Mouse (Mus musculus): ENCODE measurements around the gene G430095P16Rik.

G430095P16Rik gene

DNA sequence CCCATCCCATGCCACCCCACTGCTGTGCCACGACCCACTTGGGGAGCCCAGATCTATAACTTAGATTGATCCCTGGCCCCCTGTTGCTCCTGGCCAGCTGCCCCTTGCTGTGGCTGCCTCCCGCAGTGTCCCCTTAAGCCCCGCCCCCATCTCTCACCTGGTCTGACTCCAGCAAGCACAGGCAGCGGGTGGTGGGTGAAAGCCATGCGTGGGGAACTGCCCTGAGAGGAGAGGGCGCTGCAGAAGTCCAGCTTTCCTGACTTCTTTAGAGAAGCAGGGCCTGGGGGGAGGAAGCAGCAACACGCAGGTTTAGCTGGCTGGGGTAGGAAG lies 729 bp downstream of the G430095P16Rik start:
- DNase-seq (ENCODE audit: low spot score), result no peak

GRCm38 (mm10) chr8:84724683-84725082 lies 1.9 kb downstream of the G430095P16Rik start:
- DNase-seq (ENCODE audit: low spot score), result no peak

DNA sequence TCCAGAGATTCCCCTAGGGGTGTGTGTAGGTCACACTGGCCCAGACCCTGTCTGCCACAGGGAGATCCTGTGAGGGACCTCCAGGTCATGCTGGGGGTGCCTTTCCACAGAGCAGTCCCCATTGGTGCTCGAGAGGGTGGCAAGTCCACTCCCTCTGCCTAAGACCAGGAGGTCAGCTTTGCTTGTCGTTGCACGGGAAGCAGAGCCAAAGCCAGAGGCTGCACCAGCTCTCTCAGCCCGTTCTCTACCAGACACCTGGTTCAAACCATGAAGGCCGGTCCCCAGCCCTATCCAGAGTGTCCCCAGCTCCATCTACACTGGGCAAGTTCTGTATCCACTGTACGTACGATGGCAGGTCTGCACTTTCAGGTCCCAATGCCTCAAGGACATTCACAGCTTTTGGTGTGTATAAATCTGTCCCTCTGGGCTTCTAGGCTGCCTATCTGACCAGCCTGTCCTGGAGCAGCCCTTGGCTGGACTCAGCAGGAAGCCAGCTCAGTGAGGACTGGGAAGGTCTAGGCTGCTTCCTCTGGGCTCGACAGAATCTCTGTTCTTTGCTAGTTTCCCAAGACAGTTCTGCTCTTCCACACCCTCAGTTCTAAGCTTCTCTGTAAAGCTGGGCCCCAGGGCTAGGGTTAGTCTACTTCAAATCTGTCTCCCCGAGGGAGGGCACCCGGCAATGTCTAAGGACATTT lies 2.6 kb downstream of the G430095P16Rik start:
- no peak for DNase-seq (ENCODE audit: low spot score)

DNA sequence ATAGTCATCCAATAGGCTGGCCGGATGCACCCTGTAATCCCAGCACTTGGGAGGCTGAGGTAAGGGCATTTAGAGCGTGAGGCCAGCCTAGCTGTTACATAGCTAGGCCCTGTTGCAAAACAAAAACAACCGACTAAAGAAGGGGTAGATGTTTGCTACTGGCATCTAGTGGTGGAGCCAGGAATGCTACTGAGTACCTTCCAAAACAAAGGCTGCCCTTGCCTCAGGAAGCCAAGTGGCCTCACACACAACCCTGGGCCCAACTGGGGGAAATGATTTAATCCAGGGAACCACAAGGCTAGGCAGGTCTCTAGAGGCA lies 3.1 kb downstream of the G430095P16Rik start:
- no peak for DNase-seq (ENCODE audit: low spot score)

GRCm38 (mm10) chr8:84728474-84728873 lies 5.7 kb downstream of the G430095P16Rik start:
- no peak for DNase-seq (ENCODE audit: low spot score)

DNA sequence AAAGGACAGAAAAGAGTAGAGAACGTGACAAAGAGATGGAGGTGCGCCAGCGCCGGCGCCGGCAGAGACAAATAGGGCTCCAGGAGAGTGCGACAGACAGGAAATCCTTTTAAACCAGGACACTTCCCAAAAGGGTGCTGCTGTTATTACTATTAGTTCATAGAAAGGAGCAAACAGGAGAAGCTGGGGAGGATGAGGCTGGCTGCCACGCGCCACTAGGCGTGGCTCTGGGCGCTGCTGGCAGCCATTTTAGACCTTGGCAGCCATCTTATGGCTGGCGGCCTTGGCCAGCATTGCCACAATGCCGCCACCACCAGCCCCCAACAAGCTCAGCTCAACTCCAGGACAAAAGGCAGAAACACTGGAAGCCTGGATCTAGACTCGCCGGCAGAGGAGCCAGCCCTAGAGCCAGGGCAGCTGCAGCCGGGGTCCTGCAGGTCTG lies 7.1 kb downstream of the G430095P16Rik start:
- DNase-seq (ENCODE audit: low spot score), result no peak

DNA sequence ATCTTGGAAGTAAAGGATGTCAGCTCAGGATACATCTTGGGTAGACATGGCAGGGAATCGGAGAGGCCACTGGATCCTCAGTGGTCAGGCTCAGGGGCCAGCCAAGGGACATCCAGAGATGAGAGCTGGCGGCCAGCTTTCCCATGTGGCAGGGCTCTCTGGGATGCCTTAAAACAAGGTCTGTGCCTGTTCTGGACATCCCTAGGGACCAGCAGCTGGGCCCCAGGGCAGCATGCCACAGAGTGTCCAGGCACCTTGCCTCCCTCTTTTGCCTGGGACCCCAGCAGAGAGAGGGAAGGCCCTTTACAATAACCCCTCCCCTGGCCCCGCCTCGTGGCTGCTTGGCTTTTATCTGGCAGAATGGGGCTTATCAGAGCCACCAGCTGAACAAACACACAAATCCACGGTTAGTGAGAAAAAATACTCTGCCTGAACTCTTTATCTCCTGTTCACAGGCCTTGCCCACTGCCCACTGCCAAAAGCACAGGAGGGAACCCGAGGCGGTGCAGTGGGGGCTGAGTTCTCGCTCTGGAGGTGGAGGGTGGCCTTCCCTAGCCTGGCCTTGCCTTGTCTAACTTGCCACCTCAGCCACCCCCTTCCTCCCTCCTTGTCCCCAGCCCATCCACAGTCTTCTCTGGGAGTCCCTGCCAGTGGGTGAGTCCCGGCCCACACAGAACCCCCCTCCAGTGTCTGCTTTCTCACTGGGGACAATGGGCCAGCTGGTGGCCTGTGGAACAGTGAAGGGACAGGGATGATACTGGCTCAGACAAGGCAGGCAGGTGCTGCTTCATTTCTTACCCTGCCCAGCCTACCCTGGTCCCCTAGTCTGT lies 7.9 kb downstream of the G430095P16Rik start:
- DNase-seq (ENCODE audit: low spot score), result no peak

GRCm38 (mm10) chr8:84731371-84732177 lies 8.8 kb downstream of the G430095P16Rik start:
- DNase-seq (ENCODE audit: low spot score), result no peak

DNA sequence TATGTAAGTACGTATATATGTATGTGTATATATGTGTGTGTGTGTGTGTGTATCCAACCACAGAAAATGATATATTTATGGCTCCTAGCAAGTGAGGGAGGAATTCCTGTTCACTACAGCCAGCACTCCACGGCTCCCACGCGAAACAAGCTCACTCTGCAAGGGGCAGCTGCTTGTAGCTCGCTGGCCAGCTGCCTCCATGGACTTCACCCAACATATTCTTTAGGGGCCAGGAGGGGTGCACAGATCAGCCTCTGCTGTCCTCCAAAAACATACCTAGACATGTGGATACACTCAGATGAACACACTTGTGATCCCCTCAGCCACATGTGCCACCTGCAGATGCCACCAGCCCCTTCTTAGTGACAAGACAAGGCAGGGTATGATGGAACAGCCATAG lies 9.7 kb downstream of the G430095P16Rik start:
- DNase-seq (ENCODE audit: low spot score), result no peak

DNA sequence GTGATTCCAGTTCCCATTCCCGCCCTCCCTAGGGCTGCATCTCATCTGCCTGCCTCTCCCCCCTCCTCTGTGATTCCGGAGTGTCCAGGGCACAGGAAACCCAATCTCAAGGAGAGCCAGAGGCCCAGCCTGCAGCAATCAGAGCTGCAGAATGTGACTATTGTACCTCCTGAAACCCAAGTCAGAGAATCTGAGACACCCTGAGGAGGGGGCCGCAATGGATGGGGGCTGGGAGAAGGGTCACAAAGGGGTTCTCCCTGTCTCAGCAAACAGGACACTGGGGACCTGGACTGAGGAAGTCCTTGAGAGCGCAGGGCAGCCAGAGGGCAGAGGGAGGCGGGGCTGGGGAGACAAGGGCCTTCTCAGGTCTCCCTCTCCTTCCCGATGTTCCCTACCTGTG lies 10.2 kb downstream of the G430095P16Rik start:
- no peak for DNase-seq (ENCODE audit: low spot score)

GRCm38 (mm10) chr8:84733959-84734358 lies 11.2 kb downstream of the G430095P16Rik start:
- no peak for DNase-seq (ENCODE audit: low spot score)

DNA sequence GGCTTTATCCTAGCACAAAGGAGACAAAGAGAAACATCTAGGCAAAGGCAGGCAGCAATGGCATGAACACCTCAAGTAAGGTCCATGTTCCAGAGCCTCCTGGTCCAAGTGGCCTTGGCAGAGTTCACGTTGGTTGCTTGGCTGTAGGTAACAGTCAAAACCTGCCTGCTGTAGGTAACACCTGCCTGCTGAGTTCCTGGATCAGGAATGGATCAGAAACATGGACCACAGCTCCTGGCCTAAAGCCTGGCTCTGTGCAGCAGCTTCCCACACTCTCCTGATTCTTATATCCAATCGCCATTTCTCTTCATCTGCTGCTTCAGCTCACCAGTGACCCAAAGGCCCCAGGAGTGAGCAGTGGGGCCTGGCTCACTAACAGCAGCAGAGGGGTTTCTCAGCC lies 11.9 kb downstream of the G430095P16Rik start:
- no peak for DNase-seq (ENCODE audit: low spot score)

- DNase-seq (ENCODE audit: low spot score), result no peak
Observed at GRCm38 (mm10) chr8:84735597-84735996, 12.8 kb downstream of the G430095P16Rik start.

GRCm38 (mm10) chr8:84736521-84736920 lies 13.7 kb downstream of the G430095P16Rik start:
- DNase-seq (ENCODE audit: low spot score), result no peak

- DNase-seq (ENCODE audit: low spot score), result peak; percentile 90
Observed at GRCm38 (mm10) chr8:84737608-84738007, 14.8 kb downstream of the G430095P16Rik start.

DNA sequence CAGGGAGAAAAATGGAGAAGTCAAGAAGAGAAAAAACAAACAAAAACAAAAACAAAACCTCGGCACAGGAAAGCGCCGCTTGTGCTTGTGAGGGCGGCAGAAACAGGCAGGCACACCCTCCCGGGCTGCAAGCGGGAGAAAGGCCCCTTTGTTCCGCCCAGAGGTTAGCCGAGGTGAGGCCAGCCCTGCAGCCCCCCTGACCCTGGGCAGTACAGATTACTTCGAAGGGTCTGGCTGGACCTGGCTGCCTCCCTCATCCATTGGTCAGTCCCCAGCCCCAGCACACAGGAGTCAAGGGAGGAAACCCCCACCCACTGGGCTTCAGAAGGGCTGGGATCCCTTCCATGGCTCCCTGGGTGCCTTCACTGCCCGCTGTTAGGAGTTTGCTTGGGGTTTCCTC lies 15.5 kb downstream of the G430095P16Rik start:
- DNase-seq (ENCODE audit: low spot score), result no peak

GRCm38 (mm10) chr8:84738715-84739400 lies 16.1 kb downstream of the G430095P16Rik start:
- no peak for DNase-seq (ENCODE audit: low spot score)

DNA sequence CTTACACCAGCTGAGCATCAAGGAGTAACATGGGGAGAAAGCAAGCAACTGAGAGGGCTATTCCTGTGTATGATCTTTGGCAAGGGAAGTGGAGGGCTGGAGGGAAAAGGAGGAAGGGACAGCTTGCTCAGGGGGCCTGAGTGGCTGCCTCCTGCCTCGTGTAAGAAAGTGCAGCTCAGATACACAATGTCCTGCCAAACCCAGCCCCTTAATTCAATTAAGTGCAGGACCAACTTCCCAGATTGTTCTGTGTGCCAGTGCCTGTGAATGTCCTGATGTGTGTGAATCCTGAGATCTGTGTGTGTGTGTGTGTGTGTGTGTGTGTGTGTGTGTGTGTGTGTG lies 16.6 kb downstream of the G430095P16Rik start:
- no peak for DNase-seq (ENCODE audit: low spot score)

GRCm38 (mm10) chr8:84740895-84741843 lies 18.4 kb downstream of the G430095P16Rik start:
- no peak for DNase-seq (ENCODE audit: low spot score)

GRCm38 (mm10) chr8:84742171-84743053 lies 19.6 kb downstream of the G430095P16Rik start:
- DNase-seq (ENCODE audit: low spot score), result no peak

All from retina, embryonic 14.5 days (tissue).